In the genomic region with DNA sequence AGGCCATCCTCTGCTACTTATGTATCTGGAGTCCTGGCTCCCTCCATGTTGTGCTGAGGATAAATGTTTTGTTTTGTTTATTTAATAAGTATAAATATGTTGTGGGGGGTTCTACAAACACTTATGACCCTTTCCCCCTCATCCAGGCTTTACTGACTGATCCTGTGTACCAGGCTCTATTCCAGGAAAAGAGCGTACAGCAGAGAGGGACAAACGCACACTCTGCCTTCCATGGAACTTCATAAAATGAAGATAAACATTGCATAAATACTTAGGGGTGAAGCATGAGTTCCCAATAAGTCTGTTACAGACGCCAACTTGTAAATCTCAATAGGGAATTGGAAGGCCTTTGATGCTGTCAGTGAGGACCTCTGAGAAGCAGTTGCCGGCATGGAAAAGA, we compare ENCODE assay signal across 24 mouse cellular contexts.
DNase-seq lines count a peak whose midpoint lies in the region; ATAC-seq and TF ChIP-seq lines count a peak whose summit lies in the region.
"Had no signal": no experiment of that assay in that cellular context is flagged by ENCODE, and none has a peak within 500 bp of the region (broad histone marks: within the 10 kb centered on the region; RNA-seq: fewer than 3 reads in every experiment).

No protein-coding gene starts in this region.

- peak; percentile 78; the same call in 1 of the 2 replicates for ATAC-seq in lung, embryonic 15.5 days (ENCODE audit: borderline replicate concordance, extremely low read depth, low FRiP score, low TSS enrichment)
- ATAC-seq in lung, postnatal 0 days: peak; percentile 68
- ATAC-seq: activated CD4-positive, CD25-positive, alpha-beta regulatory T cell, adult 4 months; CD4-positive, CD25-positive, alpha-beta regulatory T cell, adult 4 months; forebrain, embryonic 13.5 days; forebrain, embryonic 15.5 days; Patski had no signal

- WGBS in lung, embryonic 15.5 days: 46% methylated on average over 4 of the region's 4 CpGs
- 43% methylated on average over 4 of the region's 4 CpGs for WGBS in lung, postnatal 0 days
- WGBS in lung, adult 2 months: 79% methylated on average over 4 of the region's 4 CpGs

- H3K27ac ChIP-seq in lung, embryonic 15.5 days: peak overlapping the region; percentile 33; the same call in 1 of the 2 replicates
- H3K27ac ChIP-seq in lung, postnatal 0 days (ENCODE audit: low read length): peak overlapping the region; percentile 52; the same call in 1 of the 2 replicates
- H3K27ac ChIP-seq: embryonic facial prominence, embryonic 10.5 days; embryonic facial prominence, embryonic 12.5 days; forebrain, embryonic 13.5 days; forebrain, embryonic 15.5 days had no signal

- no peak overlapping the region for H3K9ac ChIP-seq in lung, embryonic 15.5 days
- H3K9ac ChIP-seq in lung, postnatal 0 days (replicated peaks; ENCODE audit: low read depth): no peak overlapping the region
- H3K9ac ChIP-seq: embryonic facial prominence, embryonic 12.5 days; forebrain, embryonic 13.5 days; forebrain, embryonic 15.5 days had no signal

- no peaks in the 10 kb centered on the region for H3K36me3 ChIP-seq in lung, embryonic 15.5 days
- H3K36me3 ChIP-seq in lung, postnatal 0 days (ENCODE audit: insufficient read depth, low read length): no peaks in the 10 kb centered on the region
- H3K36me3 ChIP-seq: embryonic facial prominence, embryonic 10.5 days; embryonic facial prominence, embryonic 12.5 days; forebrain, embryonic 15.5 days; G1E had no signal

- no peak for TF ChIP-seq POLR2A in lung, adult 2 months (IDR thresholded peaks at IDR 0.05; ENCODE audit: borderline replicate concordance, extremely low read depth, low read depth, low read length)

- peak; percentile 35 for DNase-seq in heart, adult 11 months
- DNase-seq in heart, adult 8-10 months (ENCODE audit: low spot score): no peak
- no peak for DNase-seq in lung, postnatal 25 days (ENCODE audit: low spot score)
- DNase-seq in lung, postnatal 0 days (ENCODE audit: low spot score): peak; percentile 23
- DNase-seq in lung, adult 2 months: no peak
- DNase-seq: adrenal gland, adult 8-10 months; adrenal gland, postnatal 14 days; adrenal gland, postnatal 36 days; B cell, adult 2 months; cerebellum, adult 11-12 months; cerebellum, adult 2 months; cerebellum, adult 9-10 months; cerebellum, postnatal 10 days; cerebellum, postnatal 25 days had no signal

- H3K4me3 ChIP-seq in lung, embryonic 15.5 days: no peak overlapping the region
- no peak overlapping the region for H3K4me3 ChIP-seq in lung, postnatal 0 days (ENCODE audit: low read depth, low read length)
- no peak overlapping the region for H3K4me3 ChIP-seq in lung, adult 2 months (replicated peaks; ENCODE audit: extremely low read depth, low read depth, low read length)
- H3K4me3 ChIP-seq: embryonic facial prominence, embryonic 10.5 days; embryonic facial prominence, embryonic 12.5 days; forebrain, embryonic 13.5 days; forebrain, embryonic 15.5 days had no signal

- H3K27me3 ChIP-seq in lung, embryonic 15.5 days: no peaks in the 10 kb centered on the region
- H3K27me3 ChIP-seq in lung, postnatal 0 days (replicated peaks; ENCODE audit: insufficient read depth, low read length): no peaks in the 10 kb centered on the region
- H3K27me3 ChIP-seq: CH12.LX; embryonic facial prominence, embryonic 12.5 days; forebrain, embryonic 13.5 days; forebrain, embryonic 15.5 days; Patski had no signal

- no peaks in the 10 kb centered on the region; the same call in 1 of the 2 replicates for H3K4me1 ChIP-seq in lung, embryonic 15.5 days
- H3K4me1 ChIP-seq in lung, postnatal 0 days (ENCODE audit: insufficient read depth, low read depth, low read length): no peaks in the 10 kb centered on the region
- H3K4me1 ChIP-seq in lung, adult 2 months (ENCODE audit: control insufficient read depth, insufficient read depth, low read length): no peaks in the 10 kb centered on the region
- H3K4me1 ChIP-seq: embryonic facial prominence, embryonic 10.5 days; embryonic facial prominence, embryonic 12.5 days; forebrain, embryonic 13.5 days had no signal

- no peak for TF ChIP-seq CTCF in lung, postnatal 0 days (IDR thresholded peaks at IDR 0.05)
- no peak for TF ChIP-seq CTCF in lung, adult 2 months (IDR thresholded peaks at IDR 0.05; ENCODE audit: insufficient read depth, low read length)

- TF ChIP-seq EP300 in lung, postnatal 0 days (IDR thresholded peaks at IDR 0.05): peak; percentile 45; the same call in 1 of the 2 replicates

- H3K9me3 ChIP-seq in lung, embryonic 15.5 days: no peaks in the 10 kb centered on the region
- H3K9me3 ChIP-seq in lung, postnatal 0 days (ENCODE audit: low read length): no peaks in the 10 kb centered on the region
- H3K9me3 ChIP-seq: embryonic facial prominence, embryonic 10.5 days; embryonic facial prominence, embryonic 12.5 days; forebrain, embryonic 13.5 days; forebrain, embryonic 15.5 days; G1E had no signal

- H3K4me2 ChIP-seq in lung, embryonic 15.5 days: no peak overlapping the region
- H3K4me2 ChIP-seq in lung, postnatal 0 days (replicated peaks; ENCODE audit: low read depth, low read length): no peak overlapping the region
- H3K4me2 ChIP-seq: embryonic facial prominence, embryonic 12.5 days; forebrain, embryonic 13.5 days; forebrain, embryonic 15.5 days had no signal

Comparison
In these comparisons a context has a peak if more than half of its experiments do, and no peak if none do; other contexts are left out.
1. DNase-seq: peak in heart, adult 11 months (single experiment) and lung, postnatal 0 days (single experiment); none in heart, adult 8-10 months (single experiment), lung, postnatal 25 days (single experiment) and lung, adult 2 months (single experiment).